Mouse (Mus musculus): Measurements from ENCODE around the gene Fam189a1. TPM values are rescaled to one million over a fixed set of nuclear protein-coding genes. Genes with fewer than 3 reads are reported as not detected.

Fam189a1 gene
- polyA plus RNA-seq, 1 experiment: 0.05 TPM

GRCm38 (mm10) chr7:64839801-64840575, 316.4 kb downstream of the Fam189a1 start:
- whole genome bisulfite sequencing: 4% methylated on average over 21 of the region's 21 CpGs
- peak; percentile 54 for DNase-seq
- Histone ChIP-seq H3K4me1 (ENCODE audit: control insufficient read depth, insufficient read depth, low read length) (no peaks in the 10 kb centered on the region), H3K4me3 (ENCODE audit: insufficient read depth, low read depth, low read length) (no peak overlapping the region), H3K27me3 (replicated peaks; ENCODE audit: control insufficient read depth, insufficient read depth, low read length) (no peaks in the 10 kb centered on the region), H3K27ac (ENCODE audit: insufficient read depth, low read depth, low read length) (no peak overlapping the region), H3K36me3 (ENCODE audit: control insufficient read depth, insufficient read depth, low read length) (no peaks in the 10 kb centered on the region)
- no peak for TF ChIP-seq CTCF (conservative IDR thresholded peaks at IDR 0.05; ENCODE audit: insufficient read depth, insufficient read length, low read depth, low read length)
- no peak for TF ChIP-seq POLR2A (IDR thresholded peaks at IDR 0.05; ENCODE audit: low read depth, low read length)

DNA sequence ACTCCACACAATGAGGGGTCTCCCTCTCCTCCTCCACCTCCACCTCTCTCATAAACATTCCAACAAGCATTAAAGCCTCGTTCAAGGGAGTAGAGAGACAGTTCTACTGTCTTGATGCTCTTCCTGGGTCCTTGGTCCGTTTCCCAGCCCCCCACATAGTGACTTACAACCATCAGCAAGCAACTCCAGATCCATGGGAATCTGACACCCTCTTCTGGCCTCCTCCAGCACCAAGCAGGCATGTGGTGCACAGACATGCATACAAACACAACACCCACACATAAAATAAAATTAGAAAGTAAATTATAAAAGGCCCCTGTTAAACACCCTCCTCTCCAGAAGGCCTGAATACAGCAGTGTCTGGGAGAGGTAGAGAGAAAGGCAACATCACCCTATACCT, 317.1 kb downstream of the Fam189a1 start:
- no peak for TF ChIP-seq POLR2A (IDR thresholded peaks at IDR 0.05; ENCODE audit: low read depth, low read length)
- TF ChIP-seq CTCF (conservative IDR thresholded peaks at IDR 0.05; ENCODE audit: insufficient read depth, insufficient read length, low read depth, low read length): no peak
- DNase-seq: no peak
- Histone ChIP-seq H3K36me3 (ENCODE audit: control insufficient read depth, insufficient read depth, low read length) (no peaks in the 10 kb centered on the region), H3K27me3 (replicated peaks; ENCODE audit: control insufficient read depth, insufficient read depth, low read length) (no peaks in the 10 kb centered on the region), H3K4me1 (ENCODE audit: control insufficient read depth, insufficient read depth, low read length) (no peaks in the 10 kb centered on the region), H3K27ac (ENCODE audit: insufficient read depth, low read depth, low read length) (no peak overlapping the region), H3K4me3 (ENCODE audit: insufficient read depth, low read depth, low read length) (no peak overlapping the region)
- WGBS: 53% methylated on average over 2 of the region's 2 CpGs

- Histone ChIP-seq H3K27ac (ENCODE audit: insufficient read depth, low read depth, low read length) (no peak overlapping the region), H3K36me3 (ENCODE audit: control insufficient read depth, insufficient read depth, low read length) (no peaks in the 10 kb centered on the region), H3K27me3 (replicated peaks; ENCODE audit: control insufficient read depth, insufficient read depth, low read length) (no peaks in the 10 kb centered on the region), H3K4me1 (ENCODE audit: control insufficient read depth, insufficient read depth, low read length) (no peaks in the 10 kb centered on the region), H3K4me3 (ENCODE audit: insufficient read depth, low read depth, low read length) (no peak overlapping the region)
- DNase-seq: no peak
- 21% methylated on average over 5 of the region's 5 CpGs for WGBS
- TF ChIP-seq CTCF (conservative IDR thresholded peaks at IDR 0.05; ENCODE audit: insufficient read depth, insufficient read length, low read depth, low read length) (no peak), POLR2A (IDR thresholded peaks at IDR 0.05; ENCODE audit: low read depth, low read length) (no peak)
These were observed 326.0 kb downstream of the Fam189a1 start for GRCm38 (mm10) chr7:64830214-64830995.

DNA sequence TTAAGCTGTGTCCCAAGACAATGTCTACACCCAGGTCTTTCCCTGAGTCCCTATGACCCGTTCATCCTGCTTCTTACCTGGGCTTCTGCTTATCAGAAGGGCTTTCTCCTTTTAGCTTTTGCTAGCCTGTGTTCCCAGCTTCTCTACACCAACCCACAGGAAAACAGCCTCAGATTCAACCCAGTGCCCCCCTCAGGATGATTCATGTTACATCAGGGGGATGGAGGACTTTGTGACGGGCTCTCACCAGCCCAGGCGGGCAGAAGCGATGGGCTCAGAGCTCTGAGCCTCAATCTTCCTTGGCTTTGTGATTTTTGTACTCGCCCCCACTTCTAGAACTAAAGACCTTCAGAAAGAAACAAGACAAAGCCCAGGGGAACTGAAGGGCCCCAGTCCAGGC, 335.3 kb downstream of the Fam189a1 start:
- 77% methylated on average over 5 of the region's 5 CpGs for WGBS
- TF ChIP-seq POLR2A (IDR thresholded peaks at IDR 0.05; ENCODE audit: low read depth, low read length) (no peak), CTCF (conservative IDR thresholded peaks at IDR 0.05; ENCODE audit: insufficient read depth, insufficient read length, low read depth, low read length) (no peak)
- Histone ChIP-seq H3K4me1 (ENCODE audit: control insufficient read depth, insufficient read depth, low read length) (no peaks in the 10 kb centered on the region), H3K27ac (ENCODE audit: insufficient read depth, low read depth, low read length) (no peak overlapping the region), H3K4me3 (ENCODE audit: insufficient read depth, low read depth, low read length) (no peak overlapping the region), H3K36me3 (ENCODE audit: control insufficient read depth, insufficient read depth, low read length) (no peaks in the 10 kb centered on the region), H3K27me3 (replicated peaks; ENCODE audit: control insufficient read depth, insufficient read depth, low read length) (no peaks in the 10 kb centered on the region)
- DNase-seq: no peak

- Histone ChIP-seq H3K4me1 (ENCODE audit: control insufficient read depth, insufficient read depth, low read length) (no peaks in the 10 kb centered on the region), H3K36me3 (ENCODE audit: control insufficient read depth, insufficient read depth, low read length) (no peaks in the 10 kb centered on the region), H3K4me3 (ENCODE audit: insufficient read depth, low read depth, low read length) (no peak overlapping the region), H3K27me3 (replicated peaks; ENCODE audit: control insufficient read depth, insufficient read depth, low read length) (no peaks in the 10 kb centered on the region), H3K27ac (ENCODE audit: insufficient read depth, low read depth, low read length) (no peak overlapping the region)
- no peak for DNase-seq
- WGBS: 38% methylated on average over 9 of the region's 9 CpGs
- TF ChIP-seq POLR2A (IDR thresholded peaks at IDR 0.05; ENCODE audit: low read depth, low read length): no peak
- no peak for TF ChIP-seq CTCF (conservative IDR thresholded peaks at IDR 0.05; ENCODE audit: insufficient read depth, insufficient read length, low read depth, low read length)
These were observed 336.7 kb downstream of the Fam189a1 start for GRCm38 (mm10) chr7:64819683-64820082.

GRCm38 (mm10) chr7:64808876-64809275, 347.5 kb downstream of the Fam189a1 start:
- DNase-seq: no peak
- WGBS: 72% methylated on average over 6 of the region's 6 CpGs
- H3K27ac ChIP-seq (ENCODE audit: insufficient read depth, low read depth, low read length): no peak overlapping the region

GRCm38 (mm10) chr7:64805100-64805499, 351.3 kb downstream of the Fam189a1 start:
- Histone ChIP-seq H3K4me1 (ENCODE audit: control insufficient read depth, insufficient read depth, low read length) (no peaks in the 10 kb centered on the region), H3K36me3 (ENCODE audit: control insufficient read depth, insufficient read depth, low read length) (no peaks in the 10 kb centered on the region), H3K27me3 (replicated peaks; ENCODE audit: control insufficient read depth, insufficient read depth, low read length) (no peaks in the 10 kb centered on the region), H3K4me3 (ENCODE audit: insufficient read depth, low read depth, low read length) (no peak overlapping the region), H3K27ac (ENCODE audit: insufficient read depth, low read depth, low read length) (no peak overlapping the region)
- WGBS: 34% methylated on average over 8 of the region's 8 CpGs
- TF ChIP-seq CTCF (conservative IDR thresholded peaks at IDR 0.05; ENCODE audit: insufficient read depth, insufficient read length, low read depth, low read length): no peak
- TF ChIP-seq POLR2A (IDR thresholded peaks at IDR 0.05; ENCODE audit: low read depth, low read length): no peak
- peak; percentile 3 for DNase-seq

More at GRCm38 (mm10) chr7:64808876-64809275, 347.5 kb downstream of the Fam189a1 start:
- Histone ChIP-seq H3K4me1 (ENCODE audit: control insufficient read depth, insufficient read depth, low read length) (no peaks in the 10 kb centered on the region), H3K4me3 (ENCODE audit: insufficient read depth, low read depth, low read length) (no peak overlapping the region), H3K27me3 (replicated peaks; ENCODE audit: control insufficient read depth, insufficient read depth, low read length) (no peaks in the 10 kb centered on the region), H3K36me3 (ENCODE audit: control insufficient read depth, insufficient read depth, low read length) (no peaks in the 10 kb centered on the region)
- TF ChIP-seq CTCF (conservative IDR thresholded peaks at IDR 0.05; ENCODE audit: insufficient read depth, insufficient read length, low read depth, low read length) (no peak), POLR2A (IDR thresholded peaks at IDR 0.05; ENCODE audit: low read depth, low read length) (no peak)

Measured in kidney, adult 2 months (tissue).